Mouse (Mus musculus) brain, embryonic 14.5 days (tissue): Measurements from ENCODE around the gene Ska3. TPM values are rescaled to one million over a fixed set of nuclear protein-coding genes. Genes with fewer than 3 reads are reported as not detected.
"Not testable (repeated sequence)": the region's sequence is repeated elsewhere in the genome, so short reads cannot be mapped to it uniquely, and the experiment has no call there.

ENCODE experiments used
- DNase-seq: peaks from one replicate; pipeline ENCODE4 v3.0.0-alpha.2; 2011; ENCODE audit warnings: low read depth
- CTCF ChIP-seq: fragments of 200-500 bp; IDR thresholded peaks from 2 replicates; pipeline ENCODE4 v1.5.1; 2012; ENCODE audit warnings: inconsistent platforms, mild to moderate bottlenecking, moderate library complexity, borderline replicate concordance; ENCODE audit not compliant: insufficient read depth, insufficient read length; ENCODE audit errors: extremely low read depth
- POLR2A ChIP-seq: fragments of 200-500 bp; IDR thresholded peaks from 2 replicates; pipeline ENCODE4 v1.6.1; 2012; ENCODE audit warnings: mild to moderate bottlenecking, inconsistent platforms, borderline replicate concordance; ENCODE audit not compliant: poor library complexity, insufficient read depth, insufficient read length, severe bottlenecking; ENCODE audit errors: extremely low read depth
- polyA plus RNA-seq: library from polyadenylated mRNA; depleted of rRNA; stranded (reverse); fragments of >200 nt; gene quantifications from 2 replicates; pipeline ENCODE4 v1.2.3, GENCODE M21; 2012; rRNA removed

Ska3 gene
- polyA plus RNA-seq: 6.2 and 7.3 TPM in 2 replicates

- no peak for TF ChIP-seq CTCF
- TF ChIP-seq POLR2A: peak; percentile 93
- peak; percentile 95 for DNase-seq
Observed at GRCm38 (mm10) chr14:57825788-57826751, at the start of gene Ska3, which contains the start of gene Mrpl57. Gene Ska3 (minus strand): TSS chr14:57826185. Gene Mrpl57 (plus strand): TSS chr14:57826234.

DNA sequence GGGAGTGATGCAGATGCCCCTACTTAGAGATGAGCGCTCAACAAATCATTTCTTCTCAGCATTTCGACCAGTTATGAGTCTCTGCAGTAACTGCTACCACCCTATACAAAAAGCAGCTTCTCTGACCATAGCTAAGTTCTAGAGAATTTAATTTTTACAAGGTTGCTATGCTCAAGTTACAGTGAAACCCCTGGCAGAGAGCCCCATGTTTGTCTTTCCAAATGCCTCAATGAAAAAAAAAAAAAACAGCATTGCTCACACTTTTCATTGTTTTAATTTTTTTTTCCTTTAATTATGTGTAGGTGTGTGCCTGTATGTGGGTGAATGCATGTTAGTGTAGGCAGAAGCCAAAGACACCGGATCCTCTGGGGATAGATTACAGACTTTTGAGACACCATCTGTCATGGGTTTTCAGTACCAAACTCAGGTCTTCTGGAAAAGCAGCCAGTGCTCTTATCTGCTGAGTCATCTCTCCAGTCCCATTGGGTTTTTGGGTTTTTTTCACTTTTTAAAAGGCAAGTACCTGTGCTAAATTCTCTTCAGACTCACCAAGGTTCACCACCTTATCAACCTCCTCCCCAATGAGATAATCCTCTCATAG is 40.8 kb upstream of the Ska3 start:
- no peak for TF ChIP-seq POLR2A
- TF ChIP-seq CTCF: no peak
- no peak for DNase-seq

- TF ChIP-seq POLR2A (no peak), CTCF (no peak)
- DNase-seq: no peak
Observed at GRCm38 (mm10) chr14:57865256-57865655, 39.3 kb upstream of the Ska3 start.

- no peak for TF ChIP-seq POLR2A
- TF ChIP-seq CTCF: no peak
- no peak for DNase-seq
Observed at GRCm38 (mm10) chr14:57863129-57863528, 37.1 kb upstream of the Ska3 start.

- no peak for TF ChIP-seq CTCF
- no peak for TF ChIP-seq POLR2A
- DNase-seq: no peak
Observed at GRCm38 (mm10) chr14:57861987-57862412, 36.0 kb upstream of the Ska3 start.

GRCm38 (mm10) chr14:57859520-57859919 is 33.5 kb upstream of the Ska3 start:
- peak; percentile 48 for DNase-seq
- TF ChIP-seq POLR2A (no peak), CTCF (no peak)

GRCm38 (mm10) chr14:57858601-57859000 is 32.6 kb upstream of the Ska3 start:
- no peak for DNase-seq
- TF ChIP-seq CTCF (no peak), POLR2A (no peak)

GRCm38 (mm10) chr14:57856037-57856436 is 30.1 kb upstream of the Ska3 start:
- DNase-seq: not testable (repeated sequence)

DNA sequence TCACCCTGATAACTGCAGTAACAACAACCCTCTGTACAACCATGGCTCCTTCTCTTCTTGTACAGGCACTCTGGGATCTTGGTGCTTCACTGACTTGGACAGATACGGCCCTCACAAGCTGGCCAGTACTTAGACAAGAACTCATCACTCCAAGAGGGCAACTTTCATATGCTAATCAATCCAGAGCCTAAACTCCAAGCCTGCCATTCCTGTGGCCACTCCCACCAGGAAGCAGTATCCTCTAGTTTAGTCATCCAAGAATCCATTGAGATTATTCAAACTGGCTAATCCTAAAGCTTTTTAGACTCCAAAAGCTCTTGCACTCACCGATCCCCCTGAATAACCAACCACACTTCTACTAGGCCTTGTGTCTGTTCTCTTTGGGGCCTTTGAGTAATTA is 27.0 kb upstream of the Ska3 start:
- no peak for DNase-seq
- TF ChIP-seq POLR2A (no peak), CTCF (no peak)

GRCm38 (mm10) chr14:57850330-57850729 is 24.3 kb upstream of the Ska3 start:
- no peak for TF ChIP-seq POLR2A
- TF ChIP-seq CTCF: no peak
- no peak for DNase-seq

- no peak for DNase-seq
- TF ChIP-seq CTCF: no peak
- TF ChIP-seq POLR2A: no peak
Observed at GRCm38 (mm10) chr14:57848646-57849045, 22.7 kb upstream of the Ska3 start.

DNA sequence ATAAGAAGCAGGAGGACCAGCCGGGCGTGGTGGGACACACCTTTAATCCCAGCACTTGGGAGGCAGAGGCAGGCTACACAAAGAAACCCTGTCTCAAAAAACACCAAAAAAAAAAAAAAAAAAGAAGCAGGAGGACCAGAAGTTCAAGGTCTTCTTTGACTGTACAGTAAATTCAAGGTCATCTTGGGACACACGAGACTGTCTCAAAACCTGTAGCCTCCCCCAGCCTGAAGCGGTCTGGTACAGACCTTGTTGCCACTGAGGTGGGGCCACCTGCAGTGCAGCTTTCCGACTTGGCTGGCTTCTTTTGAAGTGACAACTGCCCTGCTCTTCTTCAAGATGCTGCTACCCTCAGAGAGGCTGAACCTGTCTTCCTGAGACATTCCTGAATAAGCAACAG is 22.1 kb upstream of the Ska3 start:
- not testable (repeated sequence) for DNase-seq
